ENCODE assay signal across 12 mouse cellular contexts in the genomic region with DNA sequence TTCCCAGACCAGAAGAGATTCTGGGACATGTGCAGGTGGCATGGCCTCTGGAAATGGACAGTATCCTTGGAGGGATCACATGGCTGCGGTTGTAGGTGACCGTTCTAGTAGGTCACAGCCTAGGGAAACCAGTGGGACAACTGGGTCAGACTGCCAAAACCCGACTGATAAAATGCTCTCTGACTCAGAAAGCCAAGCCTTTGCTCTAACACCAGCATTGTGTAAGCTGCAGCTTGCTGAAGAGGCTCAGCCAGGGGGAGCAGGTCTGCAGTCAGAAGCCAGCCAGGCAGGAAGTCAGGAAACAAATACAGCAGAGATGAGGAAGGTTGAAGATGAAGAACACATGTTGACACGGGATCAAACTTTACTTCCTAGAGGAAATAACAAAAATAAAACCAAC. TPM values are rescaled to one million over a fixed set of nuclear protein-coding genes. Genes with fewer than 3 reads are reported as not detected.
A peak's percentile ranks its signal among the peaks of the same experiment; 100 is the strongest.
DNase-seq lines count a peak whose midpoint lies in the region; ATAC-seq lines count a peak whose summit lies in the region.
"Had no signal": no experiment of that assay in that cellular context is flagged by ENCODE, and none has a peak within 500 bp of the region (broad histone marks: within the 10 kb centered on the region; RNA-seq: fewer than 3 reads in every experiment).

No protein-coding gene starts in this region.

- no peaks in the 10 kb centered on the region for H3K27me3 ChIP-seq in lung, embryonic 16.5 days (ENCODE audit: control insufficient read depth, insufficient read depth, low read depth, low read length)
- H3K27me3 ChIP-seq: hindbrain, embryonic 15.5 days had no signal

- intact Hi-C loops in heart, postnatal 25 days (cut with DNase I), result no loop called here

- no peak overlapping the region for H3K9ac ChIP-seq in lung, embryonic 16.5 days (ENCODE audit: low read length)
- H3K9ac ChIP-seq: hindbrain, embryonic 15.5 days had no signal

- 0 out of 2 replicates have a peak, but pooled peaks cover 2% of the 10 kb centered on the region for H3K4me1 ChIP-seq in lung, embryonic 16.5 days (replicated peaks; ENCODE audit: control insufficient read depth, insufficient read depth, low read length)
- H3K4me1 ChIP-seq: hindbrain, embryonic 15.5 days had no signal

- ATAC-seq in lung, embryonic 16.5 days (ENCODE audit: low read depth), result peak; percentile 34; the same call in 1 of the 2 replicates
- ATAC-seq: CD4-positive, CD25-positive, alpha-beta regulatory T cell, adult 4 months had no signal

- DNase-seq in heart, adult 8-10 months (ENCODE audit: low spot score), result peak; percentile 40
- no peak for DNase-seq in heart, postnatal 25 days (ENCODE audit: low spot score)
- peak; percentile 66 for DNase-seq in 416B (ENCODE audit: low read depth)
- peak; percentile 38 to 44 for DNase-seq in heart, adult 9 months (ENCODE audit: low spot score in 2 of 2)
- DNase-seq in cerebellum, postnatal 14 days, result no peak
- no peak for DNase-seq in kidney, adult 8-10 months
- DNase-seq in embryo, embryonic 10.5 days (ENCODE audit: low spot score), result no peak
- DNase-seq: left cerebral cortex, postnatal 4 days had no signal

- no peaks in the 10 kb centered on the region for H3K9me3 ChIP-seq in lung, embryonic 16.5 days (ENCODE audit: control insufficient read depth, low read length)
- H3K9me3 ChIP-seq: hindbrain, embryonic 15.5 days had no signal

- no peak overlapping the region for H3K27ac ChIP-seq in lung, embryonic 16.5 days (ENCODE audit: low read length)
- H3K27ac ChIP-seq: hindbrain, embryonic 15.5 days had no signal

- H3K4me3 ChIP-seq in lung, embryonic 16.5 days (ENCODE audit: low read length), result no peak overlapping the region
- H3K4me3 ChIP-seq: hindbrain, embryonic 15.5 days had no signal

- no peaks in the 10 kb centered on the region for H3K36me3 ChIP-seq in lung, embryonic 16.5 days (ENCODE audit: control insufficient read depth, insufficient read depth, low read length)
- H3K36me3 ChIP-seq: hindbrain, embryonic 15.5 days had no signal

- no peak overlapping the region for H3K4me2 ChIP-seq in lung, embryonic 16.5 days (ENCODE audit: low read depth, low read length)
- H3K4me2 ChIP-seq: hindbrain, embryonic 15.5 days; midbrain, embryonic 11.5 days had no signal

- 56% methylated on average over 4 of the region's 4 CpGs for WGBS in lung, embryonic 16.5 days

RNA-seq across cellular contexts. Expression of gene Kdelc2, which starts 7.9 kb away (rescaled TPM):
- 1 to 10 TPM; 6.5 to 8.1 (median 7.3) TPM for total RNA-seq in heart, adult 8-10 months (2022)
- total RNA-seq in heart, postnatal 25 days (2021), result 1 to 10 TPM; 9.4 to 9.5 TPM
- polyA plus RNA-seq in lung, embryonic 16.5 days (2015; fragmentation: Nextera tagmentation; extraction: Ambion mirVana), result 51.6 and 53.7 TPM in 2 replicates

RNA-seq across cellular contexts. Expression of gene 4930550C14Rik, which starts 26.2 kb away (rescaled TPM):
- under 1 TPM in 2 of 4 experiments, not detected in 2; 0.24 to 0.25 TPM for total RNA-seq in heart, adult 8-10 months (2022)
- total RNA-seq in heart, postnatal 25 days (2021), result under 1 TPM in 1 of 2 experiments, not detected in 1; 0.26 TPM
- 1.9 and 2.6 TPM in 2 replicates for polyA plus RNA-seq in lung, embryonic 16.5 days (2015; fragmentation: Nextera tagmentation; extraction: Ambion mirVana)
- total RNA-seq: left cerebral cortex, postnatal 4 days had no signal

Comparison
In these comparisons a context has a peak if more than half of its experiments do, and no peak if none do; other contexts are left out.
1. DNase-seq: peak in heart, adult 8-10 months (single experiment), 416B (single experiment) and heart, adult 9 months (2 of 2); none in heart, postnatal 25 days (single experiment), cerebellum, postnatal 14 days (0 of 2), kidney, adult 8-10 months (0 of 2) and embryo, embryonic 10.5 days (single experiment).